Mouse (Mus musculus): ENCODE measurements around the gene St5.

St5 gene

DNA sequence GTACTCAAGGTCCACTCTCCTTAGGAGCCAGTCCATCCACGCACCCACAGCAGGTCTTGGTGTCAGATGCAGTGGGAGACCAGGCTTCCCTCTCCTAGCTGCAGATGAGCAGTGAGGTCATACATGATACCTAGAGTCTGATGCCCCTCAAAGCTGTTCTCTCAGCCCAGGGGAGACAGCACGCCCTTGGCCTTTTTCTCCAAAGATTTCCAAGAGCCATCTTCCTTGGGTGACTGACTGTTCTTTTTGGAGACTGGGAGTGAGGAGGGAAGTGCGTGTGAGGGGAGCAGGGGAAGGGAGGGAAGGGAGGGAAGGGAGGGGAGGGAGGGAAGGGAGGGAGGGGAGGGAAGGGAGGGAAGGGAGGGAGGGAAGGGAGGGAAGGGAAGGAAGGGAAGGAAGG lies 90.4 kb downstream of the St5 start:
- no peak for TF ChIP-seq GATA4 (IDR thresholded peaks at IDR 0.05; ENCODE audit: insufficient replicate concordance, low read length)

DNA sequence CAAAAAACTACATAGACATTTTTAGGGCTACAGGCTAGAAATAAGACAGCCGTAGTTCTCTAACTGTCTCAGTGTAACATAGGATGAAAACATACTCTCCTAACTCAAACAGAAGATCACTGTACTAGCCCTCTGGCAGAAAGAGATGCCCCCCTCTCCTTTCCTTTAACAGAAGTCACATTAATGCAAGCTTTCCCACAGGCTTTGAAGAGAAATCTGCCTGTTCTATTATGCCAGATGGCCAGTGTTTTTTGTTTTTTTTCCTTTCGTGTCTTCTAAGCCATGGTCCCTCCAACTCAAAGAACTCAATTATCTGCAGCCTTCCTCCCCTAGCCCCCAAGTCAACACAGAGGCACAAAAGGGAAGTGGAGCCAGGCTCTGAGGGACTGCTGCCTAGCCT lies 90.9 kb downstream of the St5 start:
- TF ChIP-seq GATA4 (IDR thresholded peaks at IDR 0.05; ENCODE audit: insufficient replicate concordance, low read length) = no peak

DNA sequence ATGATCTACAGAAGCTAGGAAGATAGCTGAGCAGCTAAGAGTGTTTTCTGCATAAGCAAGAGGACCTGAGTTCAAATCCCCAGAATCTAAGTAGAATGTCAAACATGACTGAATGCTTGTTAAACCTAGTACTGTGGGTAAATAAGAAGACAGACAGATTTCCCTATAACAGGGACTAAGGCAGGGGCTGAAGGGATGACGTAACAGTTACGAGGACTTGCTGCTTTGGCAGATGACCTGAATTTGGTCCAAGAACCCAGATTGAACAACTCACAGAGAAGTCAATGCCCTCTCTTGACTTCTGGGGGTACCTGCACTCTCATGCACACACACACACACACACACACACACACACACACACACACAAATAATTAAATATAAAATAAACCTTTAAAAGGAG lies 93.1 kb downstream of the St5 start:
- TF ChIP-seq GATA4 (IDR thresholded peaks at IDR 0.05; ENCODE audit: insufficient replicate concordance, low read length) = no peak

DNA sequence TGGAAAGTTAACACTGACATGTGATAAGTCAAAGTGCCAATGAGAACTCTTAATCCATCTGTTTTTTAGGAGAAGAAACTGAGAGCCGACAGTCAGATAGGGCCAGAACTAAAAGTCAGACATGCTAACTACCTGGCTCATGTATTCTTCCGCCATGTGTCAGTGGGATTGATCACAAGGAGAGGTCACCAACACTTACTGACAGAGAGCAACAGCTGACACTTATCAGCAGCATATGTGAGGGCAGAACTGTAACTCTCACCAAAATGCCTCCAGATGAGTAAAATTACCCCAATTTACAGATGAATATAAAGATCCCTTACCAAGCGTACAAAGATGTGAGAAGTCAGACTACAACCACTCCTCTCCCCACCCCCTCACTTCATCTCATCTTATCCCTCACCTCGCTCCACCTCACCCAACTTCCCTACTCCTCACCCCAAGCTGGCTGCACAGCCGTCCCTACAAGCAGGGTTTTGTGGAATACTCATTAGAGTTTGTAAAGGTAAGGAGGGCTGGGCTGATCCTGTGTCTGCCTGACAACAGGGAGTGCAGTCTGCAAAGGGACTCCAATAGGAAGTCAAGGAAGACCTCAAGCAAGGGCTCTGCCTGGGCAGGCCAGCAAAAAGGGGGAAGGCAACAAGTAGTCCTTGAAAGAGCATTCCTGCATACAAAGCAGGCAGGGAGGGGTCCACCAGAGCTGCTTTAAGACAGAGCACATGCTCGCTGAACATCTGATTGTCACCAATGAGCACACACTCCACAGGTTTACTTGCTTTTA lies 93.7 kb downstream of the St5 start:
- TF ChIP-seq GATA4 (IDR thresholded peaks at IDR 0.05; ENCODE audit: insufficient replicate concordance, low read length) = no peak

DNA sequence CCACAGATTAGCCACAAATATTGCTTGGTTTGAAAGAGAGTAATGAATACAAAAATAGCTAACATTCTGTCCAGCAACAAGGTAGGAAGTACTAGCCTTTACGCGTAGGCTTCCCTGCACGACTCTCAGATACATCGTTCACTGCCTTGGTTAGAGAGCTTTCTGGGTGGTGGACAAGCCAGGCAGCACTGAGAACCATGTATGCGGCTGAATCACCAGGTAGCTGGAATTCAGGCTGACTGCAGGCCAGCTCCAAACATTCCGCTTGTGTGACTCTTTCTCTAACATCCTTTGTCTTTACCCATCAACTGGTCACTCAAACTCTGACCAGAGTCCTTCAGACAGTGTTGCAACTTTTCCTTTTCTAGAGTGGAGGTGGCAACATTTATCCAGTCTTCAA lies 94.6 kb downstream of the St5 start:
- no peak for TF ChIP-seq GATA4 (IDR thresholded peaks at IDR 0.05; ENCODE audit: insufficient replicate concordance, low read length)

DNA sequence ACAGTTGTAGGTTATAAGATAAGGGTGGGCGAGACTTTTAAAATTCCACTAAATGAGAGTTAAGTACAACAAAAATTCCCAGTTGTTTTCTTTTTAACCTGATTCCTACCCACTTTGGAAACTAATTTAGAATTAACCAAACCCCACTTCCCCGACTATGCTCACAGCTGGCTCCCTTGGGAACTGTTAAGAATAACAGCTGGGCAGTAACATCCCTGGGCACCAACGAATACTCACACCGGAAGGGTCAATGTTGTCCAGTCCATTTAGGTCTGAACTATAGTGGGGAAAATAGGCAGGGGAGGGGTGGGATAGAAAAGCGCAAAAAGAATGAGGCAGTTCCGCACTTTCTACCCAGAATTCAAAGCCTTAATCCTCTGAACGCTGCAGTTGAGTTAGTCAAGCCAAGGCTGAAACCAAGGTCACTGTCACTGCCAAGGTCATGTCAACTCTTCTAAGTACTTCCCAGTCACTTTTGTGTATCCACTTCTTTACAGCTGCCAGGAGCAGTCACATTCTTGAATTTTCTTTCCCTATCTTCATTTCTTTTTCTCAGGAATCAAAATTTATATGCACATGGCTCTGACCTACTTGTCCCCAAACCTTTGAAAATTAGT lies 96.3 kb downstream of the St5 start:
- TF ChIP-seq GATA4 (IDR thresholded peaks at IDR 0.05; ENCODE audit: insufficient replicate concordance, low read length) = no peak

DNA sequence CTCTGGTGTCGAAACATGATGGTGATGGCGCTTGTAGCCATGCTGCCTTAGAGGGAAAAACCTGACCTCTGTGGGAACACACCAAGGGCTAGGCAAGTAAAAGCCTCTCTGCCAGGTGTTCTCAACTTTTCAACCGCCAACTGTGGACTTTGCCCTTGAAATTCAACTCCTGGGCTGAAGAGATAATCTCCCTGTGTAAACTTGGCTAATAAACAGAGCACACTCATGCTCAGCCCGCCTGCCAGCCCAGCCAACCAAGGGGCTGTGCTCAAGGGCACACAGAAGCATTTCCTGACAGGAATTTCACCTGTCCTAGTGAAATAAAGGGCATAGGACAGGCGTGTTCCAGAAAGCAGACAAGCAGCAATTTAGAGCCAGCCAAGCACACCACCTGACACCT lies 100.8 kb downstream of the St5 start:
- TF ChIP-seq GATA4 (IDR thresholded peaks at IDR 0.05; ENCODE audit: insufficient replicate concordance, low read length) = peak; percentile 89; the same call in 1 of the 2 replicates

DNA sequence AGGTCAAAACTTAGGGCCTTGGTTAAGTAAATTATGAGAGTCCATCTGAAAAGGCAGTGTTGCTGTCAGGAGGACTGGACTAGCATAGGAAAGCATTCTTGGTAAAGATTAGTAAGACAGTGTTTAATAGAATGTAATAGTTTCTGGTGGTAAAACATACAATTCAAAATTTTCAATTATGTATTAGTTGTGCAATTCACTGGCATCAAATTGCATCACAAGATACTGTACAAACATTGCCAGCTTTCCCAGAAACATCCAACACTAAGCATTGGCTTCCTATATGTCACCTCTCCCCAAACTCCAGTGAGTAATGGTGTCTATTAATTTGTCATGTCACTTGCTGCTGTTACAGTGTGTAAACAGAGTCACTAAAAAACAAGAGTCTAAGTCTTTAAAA lies 101.4 kb downstream of the St5 start:
- TF ChIP-seq GATA4 (IDR thresholded peaks at IDR 0.05; ENCODE audit: insufficient replicate concordance, low read length) = no peak

DNA sequence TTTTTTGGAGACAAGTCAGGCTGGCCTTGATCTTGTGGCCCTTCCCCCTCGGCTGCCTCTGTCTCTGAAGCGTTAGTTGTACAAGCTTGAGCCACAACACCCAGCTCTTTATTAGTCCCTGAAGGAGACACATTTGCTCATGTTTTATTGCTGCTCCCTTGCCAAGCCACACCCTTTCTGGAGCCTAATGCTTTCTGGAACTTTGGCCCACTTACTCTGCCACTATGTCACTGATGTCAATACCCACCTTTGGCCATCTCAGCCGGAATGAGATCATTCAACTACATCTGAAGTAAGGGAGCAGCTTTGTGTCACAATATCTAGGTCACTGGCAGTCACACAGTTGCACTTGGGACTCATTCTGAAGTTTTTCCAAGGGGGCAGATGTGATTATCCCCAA lies 102.7 kb downstream of the St5 start:
- peak; percentile 28; the same call in 1 of the 2 replicates for TF ChIP-seq GATA4 (IDR thresholded peaks at IDR 0.05; ENCODE audit: insufficient replicate concordance, low read length)

DNA sequence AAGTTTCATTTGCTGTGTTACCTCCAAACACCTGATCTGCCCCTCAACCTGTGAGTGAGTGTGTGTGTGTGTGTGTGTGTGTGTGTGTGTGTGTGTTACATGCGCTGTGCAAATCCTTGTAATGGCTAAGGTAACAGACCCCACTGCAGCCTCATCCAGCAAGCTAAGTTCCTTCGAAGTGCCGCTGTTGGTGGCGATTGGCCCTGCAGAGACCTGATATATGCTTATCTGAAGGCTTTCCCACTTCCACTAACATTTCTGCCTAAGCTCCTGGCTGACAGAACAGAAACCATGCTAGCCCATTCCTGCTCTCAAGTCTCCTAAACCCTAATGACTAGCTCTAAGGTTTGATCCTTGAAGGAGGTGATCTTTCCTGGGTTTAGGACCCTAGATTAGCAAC lies 103.4 kb downstream of the St5 start:
- TF ChIP-seq GATA4 (IDR thresholded peaks at IDR 0.05; ENCODE audit: insufficient replicate concordance, low read length) = no peak

DNA sequence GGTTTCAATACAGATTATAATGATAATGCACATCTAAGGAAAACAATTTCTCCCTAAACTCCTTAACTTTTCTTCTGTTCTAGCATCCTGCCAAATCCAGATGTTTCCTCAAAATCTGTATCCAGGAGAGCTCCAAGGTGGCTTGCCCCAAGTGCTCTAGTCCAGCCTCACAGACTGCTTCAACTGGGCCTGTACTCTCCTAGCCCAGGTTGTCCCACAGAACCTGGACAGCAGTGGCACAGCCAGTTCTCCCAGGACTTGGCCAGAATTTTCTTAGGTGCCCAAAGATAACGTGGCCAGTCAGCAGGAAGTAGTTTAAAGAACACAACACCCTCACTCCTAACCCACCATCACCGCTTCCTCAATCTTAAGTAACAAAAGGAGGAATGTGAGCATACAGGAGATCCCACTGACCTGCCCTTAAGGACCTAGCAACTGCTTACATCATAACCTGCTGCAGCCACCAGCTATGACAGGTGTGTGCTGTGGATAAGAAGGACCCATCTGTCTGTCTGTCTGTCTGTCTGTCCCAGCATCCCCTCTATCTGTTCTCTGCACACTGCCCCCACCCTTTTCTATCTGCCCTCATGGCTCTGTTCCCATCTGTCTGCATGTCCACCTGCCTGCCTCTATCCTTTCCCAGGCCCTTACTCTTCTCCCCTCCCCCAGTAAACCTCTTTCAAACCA lies 108.4 kb downstream of the St5 start:
- TF ChIP-seq GATA4 (IDR thresholded peaks at IDR 0.05; ENCODE audit: insufficient replicate concordance, low read length) = no peak

DNA sequence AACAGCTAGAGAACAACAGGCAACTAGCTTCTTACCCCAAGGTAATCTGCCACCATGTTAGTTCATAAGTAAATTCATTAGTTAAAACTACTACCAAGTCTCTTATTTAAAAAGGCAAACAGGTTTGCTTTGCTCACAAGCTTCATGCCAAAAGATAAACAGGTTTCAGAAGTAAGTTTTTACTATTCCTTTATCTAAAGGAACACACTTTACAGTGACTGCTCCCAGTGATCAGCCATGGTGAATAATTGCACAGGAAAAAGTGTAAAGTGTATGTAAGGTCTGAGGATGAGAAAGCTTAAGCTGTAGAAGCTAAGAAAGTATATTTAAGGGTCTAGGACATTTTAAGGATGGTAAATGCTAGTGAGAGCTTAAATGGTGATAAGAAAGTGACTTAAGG lies 109.4 kb downstream of the St5 start:
- no peak for TF ChIP-seq GATA4 (IDR thresholded peaks at IDR 0.05; ENCODE audit: insufficient replicate concordance, low read length)

DNA sequence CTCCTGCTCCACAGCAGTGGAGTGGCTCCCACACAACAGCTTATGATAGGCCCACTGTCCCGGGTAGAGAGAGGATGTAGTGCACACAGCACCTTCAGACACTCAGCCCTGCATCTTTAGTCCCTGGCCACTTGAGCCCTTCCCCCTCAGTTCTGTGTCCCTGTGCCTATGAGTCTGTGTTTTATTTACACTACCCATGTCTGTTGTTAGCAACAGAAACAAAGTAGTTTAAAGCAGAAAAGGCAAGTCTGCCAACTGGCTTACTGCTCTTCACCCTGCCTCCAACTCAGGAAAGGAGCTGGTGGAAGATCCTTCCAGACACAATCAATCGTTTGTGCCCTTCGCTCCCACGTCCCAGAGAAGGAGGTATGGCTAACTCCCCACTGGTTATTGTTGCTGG lies 111.2 kb downstream of the St5 start:
- no peak for TF ChIP-seq GATA4 (IDR thresholded peaks at IDR 0.05; ENCODE audit: insufficient replicate concordance, low read length)

DNA sequence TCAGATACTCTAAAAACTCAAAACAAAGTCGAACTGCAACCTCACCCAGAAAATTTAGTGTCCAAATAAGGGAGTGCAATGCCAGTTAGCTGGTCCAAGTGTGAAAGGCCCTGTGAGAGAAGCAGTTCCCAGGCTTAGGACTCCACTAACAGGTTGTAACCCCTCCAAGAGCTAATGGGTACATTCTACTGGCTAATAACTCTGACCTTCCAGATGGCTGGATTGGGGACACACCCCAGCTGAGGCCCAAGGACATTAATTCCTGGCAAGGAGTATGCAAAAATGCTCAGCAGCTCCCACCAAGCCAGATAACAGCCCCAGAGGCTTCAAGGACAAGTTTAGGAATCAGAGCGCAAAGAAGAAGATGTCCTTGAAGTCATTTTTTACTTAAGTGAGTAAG lies 112.8 kb downstream of the St5 start:
- TF ChIP-seq GATA4 (IDR thresholded peaks at IDR 0.05; ENCODE audit: insufficient replicate concordance, low read length) = peak; percentile 19; the same call in 1 of the 2 replicates

DNA sequence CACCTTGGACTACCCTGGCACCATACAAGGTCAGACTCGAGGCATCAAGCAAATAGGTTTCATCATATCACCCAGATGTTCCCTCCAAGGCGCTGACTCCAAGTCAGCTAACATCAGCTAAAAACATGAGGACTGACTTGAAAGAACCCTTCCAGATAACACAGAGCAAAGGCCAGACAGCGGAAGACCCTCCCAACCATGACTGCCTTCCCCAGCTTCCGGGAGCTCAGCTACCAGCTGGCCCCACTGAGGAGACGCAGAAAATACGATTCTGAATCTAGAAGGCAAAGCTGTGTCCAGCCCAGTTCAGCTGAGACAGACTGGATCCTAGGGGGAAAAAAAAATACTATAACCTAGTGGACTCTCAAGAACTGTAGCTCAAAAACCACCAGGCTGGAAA lies 114.4 kb downstream of the St5 start:
- peak; percentile 83; the same call in 1 of the 2 replicates for TF ChIP-seq GATA4 (IDR thresholded peaks at IDR 0.05; ENCODE audit: insufficient replicate concordance, low read length)

DNA sequence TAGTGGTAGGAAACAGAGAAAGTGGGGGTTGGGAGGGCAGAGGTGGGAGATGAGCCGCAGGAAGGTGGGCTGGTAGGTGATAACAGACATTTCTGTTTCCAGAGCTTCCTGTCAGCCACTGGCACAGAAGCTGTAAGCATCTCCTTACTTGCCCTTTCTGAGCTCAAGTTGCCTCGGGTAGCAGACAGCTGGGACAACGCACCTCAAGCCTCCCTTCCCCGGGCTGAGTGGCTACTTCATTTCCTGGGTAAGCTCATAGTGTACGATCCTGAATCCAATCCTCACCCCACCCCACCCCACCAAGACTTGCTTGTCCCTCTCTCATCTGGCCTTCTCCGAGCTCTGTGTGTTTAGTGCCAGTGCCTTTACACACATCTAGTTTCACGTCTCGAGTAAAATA lies 115.3 kb downstream of the St5 start:
- TF ChIP-seq GATA4 (IDR thresholded peaks at IDR 0.05; ENCODE audit: insufficient replicate concordance, low read length) = no peak
